Mouse (Mus musculus) thymus, adult 2 months (tissue): ENCODE measurements around the gene Sphkap.

Experiments used
- CTCF ChIP-seq: fragments of 200-500 bp; IDR thresholded peaks from 2 replicates; pipeline ENCODE4 v1.5.1; 2012; ENCODE audit warnings: mild to moderate bottlenecking, control low read depth, low read length, moderate library complexity, borderline replicate concordance; ENCODE audit not compliant: control insufficient read depth, poor library complexity, insufficient read depth; ENCODE audit errors: extremely low read depth
- POLR2A ChIP-seq: fragments of 200-500 bp; IDR thresholded peaks from 2 replicates; pipeline ENCODE4 v1.6.1; 2012; ENCODE audit warnings: mild to moderate bottlenecking, low read length, control low read depth, moderate library complexity; ENCODE audit not compliant: control insufficient read depth, poor library complexity, insufficient read depth; ENCODE audit errors: extremely low read depth

- TF ChIP-seq POLR2A = no peak
- no peak for TF ChIP-seq CTCF
Measured at GRCm38 (mm10) chr1:83227946-83228345, 180.1 kb downstream of the Sphkap start.
